Mouse (Mus musculus): ENCODE results near the gene Rere. TPM values are rescaled to one million over a fixed set of nuclear protein-coding genes. Genes with fewer than 3 reads are reported as not detected.
A peak's percentile ranks its signal among the peaks of the same experiment; 100 is the strongest.

The Rere gene
- polyA plus RNA-seq, 1 experiment from 2014 or later = 8.3 TPM

DNA sequence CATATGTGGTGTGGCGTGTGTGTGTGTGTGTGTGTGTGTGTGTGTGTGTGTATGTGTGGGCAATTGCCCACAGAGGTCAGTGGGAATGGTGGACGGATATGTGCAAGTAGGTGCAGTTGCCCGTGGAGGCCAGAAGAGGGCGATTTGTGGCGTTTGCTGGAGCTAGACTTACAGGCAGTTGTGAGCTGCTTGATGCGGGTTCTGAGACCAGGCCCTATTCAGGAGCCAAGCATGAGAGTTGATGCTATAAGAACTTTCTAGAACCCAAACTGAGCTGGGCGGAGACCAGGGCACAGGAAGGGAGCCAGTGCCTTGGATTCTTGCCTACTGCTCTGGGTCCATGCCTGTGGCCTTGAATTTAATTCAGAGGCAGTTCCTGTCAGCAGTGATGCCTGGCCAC lies 383.3 kb downstream of the Rere start:
- no peak overlapping the region for H3K4me2 ChIP-seq (replicated peaks; ENCODE audit: low read depth)
- no peaks in the 10 kb centered on the region for H3K9me3 ChIP-seq (ENCODE audit: control insufficient read depth, low read length)
- ATAC-seq (ENCODE audit: low FRiP score, low TSS enrichment) = no peak
- no peak overlapping the region for H3K9ac ChIP-seq (ENCODE audit: low read length)
- no peaks in the 10 kb centered on the region for H3K36me3 ChIP-seq (ENCODE audit: control insufficient read depth, insufficient read depth, low read length)
- no peak overlapping the region for H3K27ac ChIP-seq (replicated peaks)
- peak; percentile 60 for TF ChIP-seq CTCF (IDR thresholded peaks at IDR 0.05; ENCODE audit: low read depth)
- no peak for TF ChIP-seq EP300 (optimal IDR thresholded peaks at IDR 0.05)
- H3K4me1 ChIP-seq (replicated peaks; ENCODE audit: control insufficient read depth, insufficient read depth) = no peaks in the 10 kb centered on the region
- WGBS = 79% methylated on average over 7 of the region's 7 CpGs
- H3K27me3 ChIP-seq (ENCODE audit: control insufficient read depth, insufficient read depth, low read length) = no peaks in the 10 kb centered on the region
- H3K4me3 ChIP-seq (ENCODE audit: low read depth, low read length) = no peak overlapping the region
- DNase-seq (ENCODE audit: low spot score) = no peak

DNA sequence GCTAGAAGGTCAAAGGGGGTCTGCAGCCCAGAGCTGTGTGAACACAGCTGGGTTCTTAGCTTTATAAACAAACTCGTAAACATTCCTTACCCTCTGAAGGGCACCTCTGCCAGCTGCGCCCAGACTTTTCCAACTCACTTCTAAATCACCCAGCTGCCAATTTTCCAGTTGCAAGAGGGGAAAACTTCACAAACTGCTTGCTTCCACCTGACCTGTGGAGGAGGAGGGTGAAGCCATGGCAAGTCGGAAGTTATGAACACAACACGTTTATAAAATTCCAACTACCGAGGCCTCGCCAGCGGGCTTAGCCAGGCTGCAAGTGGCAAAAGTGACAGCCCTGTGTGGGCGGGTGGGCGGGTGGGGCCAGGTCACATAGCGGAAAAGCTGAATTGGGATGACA lies 384.4 kb downstream of the Rere start:
- Histone ChIP-seq H3K9ac (ENCODE audit: low read length) (no peak overlapping the region), H3K9me3 (ENCODE audit: control insufficient read depth, low read length) (no peaks in the 10 kb centered on the region), H3K27ac (replicated peaks) (no peak overlapping the region), H3K4me1 (replicated peaks; ENCODE audit: control insufficient read depth, insufficient read depth) (no peaks in the 10 kb centered on the region), H3K27me3 (ENCODE audit: control insufficient read depth, insufficient read depth, low read length) (no peaks in the 10 kb centered on the region), H3K4me3 (ENCODE audit: low read depth, low read length) (no peak overlapping the region), H3K4me2 (replicated peaks; ENCODE audit: low read depth) (no peak overlapping the region), H3K36me3 (ENCODE audit: control insufficient read depth, insufficient read depth, low read length) (no peaks in the 10 kb centered on the region)
- 63% methylated on average over 10 of the region's 10 CpGs for WGBS
- no peak for ATAC-seq (ENCODE audit: low FRiP score, low TSS enrichment)
- TF ChIP-seq EP300 (optimal IDR thresholded peaks at IDR 0.05) (no peak), CTCF (IDR thresholded peaks at IDR 0.05; ENCODE audit: low read depth) (no peak)
- DNase-seq (ENCODE audit: low spot score) = no peak

Other genes starting within 250 kb of the Rere start
- gene Gpr157, start 194.3 kb upstream of the Rere start, polyA plus RNA-seq (2015; fragmentation: Nextera tagmentation; extraction: Ambion mirVana) = 0.55 and 0.75 TPM in 2 replicates
- gene Slc2a5, start 162.4 kb upstream of the Rere start, polyA plus RNA-seq (2015; fragmentation: Nextera tagmentation; extraction: Ambion mirVana) = 0.76 and 0.80 TPM in 2 replicates
- 0.24 TPM in 1 of 2 replicates, not detected in the other for gene Slc2a7, start 132.7 kb upstream of the Rere start, polyA plus RNA-seq (2015; fragmentation: Nextera tagmentation; extraction: Ambion mirVana)
- 0.06 TPM in 1 of 2 replicates, not detected in the other for gene Car6, start 80.3 kb upstream of the Rere start, polyA plus RNA-seq (2015; fragmentation: Nextera tagmentation; extraction: Ambion mirVana)
- gene Eno1, start 44.9 kb upstream of the Rere start, polyA plus RNA-seq (2015; fragmentation: Nextera tagmentation; extraction: Ambion mirVana) = 636 and 733 TPM in 2 replicates